Mouse (Mus musculus): ENCODE measurements around the gene Olfr875.
"Not testable (repeated sequence)": the region's sequence is repeated elsewhere in the genome, so short reads cannot be mapped to it uniquely, and the experiment has no call there.

Olfr875 gene

DNA sequence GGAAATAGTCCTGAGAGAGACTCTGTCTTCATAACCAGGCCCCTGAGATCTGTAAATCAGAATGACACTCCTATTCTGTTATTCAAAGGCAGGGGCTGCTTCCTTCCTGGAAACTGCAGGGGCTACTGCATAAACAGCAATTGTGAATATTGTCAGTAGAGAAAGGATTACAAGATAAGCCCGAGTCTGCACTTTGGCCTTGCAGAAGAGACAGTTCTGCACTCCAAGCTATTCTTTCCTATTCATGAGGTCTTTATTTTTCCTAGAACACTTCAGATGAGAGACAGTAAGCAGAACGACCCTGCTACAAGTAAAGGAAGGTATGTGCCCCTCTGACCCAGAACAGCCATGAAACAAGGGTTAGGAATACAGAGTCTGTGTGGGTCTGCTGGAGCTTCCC lies at the start of gene Olfr875:
Olfr875 (plus strand) TSS at position 99 of the 400 bp plus-strand sequence.
- DNase-seq (ENCODE audit: extremely low read depth, insufficient read length, low spot score): no peak

DNA sequence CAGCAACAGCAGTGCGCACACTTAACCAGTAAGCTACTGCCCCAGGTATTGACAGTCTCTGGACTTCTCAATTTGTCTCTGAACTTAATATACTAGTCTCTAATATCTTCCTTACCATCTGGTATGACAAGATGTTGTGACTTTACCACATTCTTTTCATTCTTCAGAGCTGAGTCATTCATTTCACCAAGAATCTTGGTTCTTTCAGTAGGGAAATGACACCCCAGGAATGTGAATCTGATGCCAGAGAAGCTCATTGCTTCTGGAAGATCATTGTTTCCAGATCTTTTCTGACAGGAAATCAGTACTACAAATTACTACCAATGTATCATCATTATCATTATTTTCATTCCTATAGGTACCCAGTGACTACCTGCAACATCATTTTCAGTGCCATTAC lies 37.3 kb upstream of the Olfr875 start:
- peak; percentile 40 for DNase-seq (ENCODE audit: extremely low read depth, insufficient read length, low spot score)

DNA sequence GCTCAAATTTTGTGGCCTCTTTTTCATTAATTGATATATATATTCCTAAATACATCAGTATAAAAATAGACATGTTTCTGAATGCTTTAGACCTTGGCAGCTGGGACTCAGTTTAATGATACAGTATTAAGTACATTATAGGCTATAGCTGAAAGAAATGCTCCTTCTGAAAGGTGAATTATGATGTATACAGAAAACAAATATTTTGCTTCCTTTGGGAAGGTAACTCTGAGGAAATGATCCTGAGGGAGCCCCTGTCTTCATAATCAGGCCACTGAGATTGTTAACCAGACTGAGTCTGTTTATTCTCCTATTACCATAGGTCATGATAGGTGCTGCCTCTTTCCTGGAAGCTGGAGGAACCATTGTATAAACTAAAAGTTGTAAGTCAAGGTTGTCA lies 26.9 kb upstream of the Olfr875 start, which contains the start of gene Olfr874:
Olfr874 (plus strand) TSS at position 301 of the 400 bp plus-strand sequence.
- DNase-seq (ENCODE audit: extremely low read depth, insufficient read length, low spot score): no peak

DNA sequence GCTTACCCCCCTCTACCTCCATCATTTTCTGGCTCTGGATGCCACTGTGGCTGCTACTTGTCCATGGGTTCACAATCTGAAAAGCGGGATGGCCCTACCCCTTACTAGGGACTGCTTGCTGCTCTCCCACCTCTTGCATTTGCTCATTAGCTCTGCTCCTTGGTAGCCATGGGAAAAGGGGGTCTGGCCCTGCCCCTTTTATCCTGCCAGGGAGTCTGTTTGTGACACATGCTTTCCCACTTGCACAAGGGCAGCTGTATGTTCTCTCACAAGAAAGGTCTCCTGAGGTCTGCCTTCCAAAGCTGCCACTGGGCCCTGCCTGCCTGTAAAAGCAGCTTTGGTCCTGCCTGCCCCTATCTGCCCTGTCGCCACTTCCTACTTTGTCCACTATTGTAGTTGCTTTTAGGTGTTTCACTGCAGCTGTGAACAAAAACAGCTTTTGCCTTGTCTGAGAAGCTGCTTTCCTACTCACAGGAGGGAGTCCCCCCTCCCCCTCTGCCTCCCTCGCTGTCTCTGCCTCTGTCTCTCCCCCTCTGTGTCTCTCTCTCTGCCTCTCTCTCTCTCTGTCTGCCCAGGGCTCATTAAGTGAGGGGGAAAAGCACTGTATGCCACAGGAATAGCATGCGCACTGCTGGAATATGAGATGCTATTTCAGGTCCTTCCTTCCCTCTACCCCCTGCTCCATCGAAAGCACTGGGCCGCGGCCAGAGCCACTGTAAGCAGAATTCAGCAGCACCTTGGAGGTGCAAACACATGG lies 21.2 kb upstream of the Olfr875 start:
- no peak for DNase-seq (ENCODE audit: extremely low read depth, insufficient read length, low spot score)

DNA sequence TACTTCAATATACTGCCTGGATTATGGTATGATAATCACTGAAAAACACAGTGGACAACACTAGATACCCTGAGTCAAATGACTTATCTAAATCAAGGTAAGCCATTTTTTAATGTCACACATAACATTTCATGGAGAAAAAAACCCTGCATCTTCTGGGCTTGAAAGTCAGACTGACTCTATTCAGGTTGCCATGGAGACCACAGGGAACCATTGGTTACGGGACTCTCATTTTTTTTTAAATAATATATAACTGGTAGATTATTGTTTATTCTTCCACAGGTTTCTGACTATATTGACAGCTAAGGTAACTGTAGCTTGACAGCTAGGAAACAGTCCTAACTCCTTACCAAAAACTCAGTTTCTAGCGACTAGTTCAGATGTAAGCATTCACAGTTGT lies 20.2 kb upstream of the Olfr875 start:
- DNase-seq (ENCODE audit: extremely low read depth, insufficient read length, low spot score): no peak

DNA sequence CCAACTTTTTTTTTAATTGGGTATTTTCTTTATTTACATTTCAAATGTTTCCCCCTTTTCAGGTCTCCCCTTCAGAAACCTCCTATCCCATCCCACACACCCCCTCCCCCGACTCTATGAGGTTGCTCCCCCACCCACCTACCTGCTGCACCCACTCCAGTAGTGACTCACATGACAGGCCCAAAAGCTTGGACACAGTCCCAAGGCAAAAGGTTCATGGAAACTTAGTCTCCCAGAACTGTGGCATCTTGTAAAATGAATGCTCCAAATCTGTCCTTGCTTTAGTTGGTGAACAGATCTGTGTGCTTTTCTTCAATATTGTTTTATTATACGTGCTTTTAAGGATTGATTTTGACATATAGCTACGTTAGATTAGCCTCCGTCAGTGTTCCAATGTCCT lies 19.7 kb upstream of the Olfr875 start:
- DNase-seq (ENCODE audit: extremely low read depth, insufficient read length, low spot score): no peak

DNA sequence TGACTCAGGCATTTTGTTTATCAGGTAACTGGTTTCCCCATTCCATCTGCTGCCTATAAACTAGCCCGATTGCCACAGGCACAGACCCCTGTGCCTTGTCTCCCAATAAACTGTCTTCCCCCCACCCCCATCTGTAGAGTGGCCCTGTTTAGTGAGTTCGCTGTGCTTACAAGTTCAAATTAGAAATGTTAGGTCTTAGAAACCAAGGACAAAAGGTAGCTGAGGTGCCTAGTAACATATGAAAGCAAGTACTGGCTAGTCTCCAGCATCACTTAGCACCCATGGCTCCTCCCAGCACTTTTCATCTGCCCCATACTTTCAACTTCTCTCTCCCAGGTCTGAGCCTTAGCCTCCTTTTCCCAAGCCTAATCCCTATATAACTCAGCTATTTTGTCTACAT lies 9.9 kb upstream of the Olfr875 start:
- no peak for DNase-seq (ENCODE audit: extremely low read depth, insufficient read length, low spot score)

DNA sequence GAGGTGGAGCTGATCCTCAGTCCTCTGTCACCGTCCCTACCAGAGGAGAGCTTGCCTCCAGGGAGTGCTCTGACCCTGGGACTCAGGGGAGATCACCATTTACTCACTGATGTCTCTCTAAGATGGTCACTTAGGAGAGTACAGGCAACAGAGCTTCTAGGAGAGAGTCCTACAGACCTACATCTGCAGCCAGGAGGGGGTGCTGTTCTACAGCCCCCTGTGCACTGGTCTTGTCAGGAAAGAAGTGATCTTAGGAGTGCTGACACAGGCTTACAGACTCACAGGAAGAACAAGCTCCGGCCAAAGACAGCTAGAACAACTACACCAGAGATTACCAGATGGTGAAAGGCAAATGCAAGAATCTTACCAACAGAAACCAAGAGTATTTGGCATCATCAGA lies 9.1 kb upstream of the Olfr875 start:
- DNase-seq (ENCODE audit: extremely low read depth, insufficient read length, low spot score): no peak

DNA sequence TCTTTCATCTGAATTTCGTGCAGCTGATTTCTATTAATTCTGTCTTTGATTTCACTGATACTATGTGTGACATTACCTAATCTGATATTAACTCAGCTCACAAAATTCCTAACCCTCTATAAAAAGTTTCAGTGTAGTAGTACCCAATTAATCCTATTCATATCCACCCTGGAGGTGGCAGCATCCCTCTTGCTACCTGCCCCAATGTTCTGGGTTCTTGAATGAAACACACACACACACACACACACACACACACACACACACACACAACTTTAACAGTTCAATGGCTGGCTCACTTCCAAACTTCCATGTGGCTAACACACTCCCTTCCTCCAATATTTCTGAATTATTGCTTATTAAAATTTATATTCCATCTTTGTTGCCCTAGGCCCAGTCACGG lies 996 bp upstream of the Olfr875 start:
- DNase-seq (ENCODE audit: extremely low read depth, insufficient read length, low spot score): no peak

DNA sequence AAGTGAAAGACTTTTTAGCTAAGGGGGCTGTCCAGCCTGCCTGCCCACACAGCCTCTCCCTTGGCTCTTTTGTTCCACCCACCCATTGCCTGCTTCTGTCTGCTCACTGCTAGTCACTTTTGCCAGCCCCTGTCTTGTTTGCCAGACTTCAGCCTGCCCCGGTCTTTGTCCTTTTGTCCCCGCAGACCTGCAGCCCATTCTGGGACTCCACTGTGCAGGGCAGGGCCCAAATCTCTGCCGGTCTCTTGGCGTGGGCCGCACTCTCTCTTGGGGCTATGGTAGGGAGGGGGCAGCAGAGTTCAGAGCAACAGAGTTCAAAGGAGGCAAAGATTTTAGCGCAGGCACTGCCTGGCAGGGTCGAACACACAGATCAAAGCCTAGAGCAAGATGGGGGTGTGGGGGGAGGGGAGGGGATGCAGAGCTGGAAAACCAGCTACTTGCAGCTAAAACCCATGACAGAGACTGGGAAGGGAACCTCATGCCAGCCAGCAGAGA lies 11.2 kb downstream of the Olfr875 start:
- DNase-seq (ENCODE audit: extremely low read depth, insufficient read length, low spot score): no peak

DNA sequence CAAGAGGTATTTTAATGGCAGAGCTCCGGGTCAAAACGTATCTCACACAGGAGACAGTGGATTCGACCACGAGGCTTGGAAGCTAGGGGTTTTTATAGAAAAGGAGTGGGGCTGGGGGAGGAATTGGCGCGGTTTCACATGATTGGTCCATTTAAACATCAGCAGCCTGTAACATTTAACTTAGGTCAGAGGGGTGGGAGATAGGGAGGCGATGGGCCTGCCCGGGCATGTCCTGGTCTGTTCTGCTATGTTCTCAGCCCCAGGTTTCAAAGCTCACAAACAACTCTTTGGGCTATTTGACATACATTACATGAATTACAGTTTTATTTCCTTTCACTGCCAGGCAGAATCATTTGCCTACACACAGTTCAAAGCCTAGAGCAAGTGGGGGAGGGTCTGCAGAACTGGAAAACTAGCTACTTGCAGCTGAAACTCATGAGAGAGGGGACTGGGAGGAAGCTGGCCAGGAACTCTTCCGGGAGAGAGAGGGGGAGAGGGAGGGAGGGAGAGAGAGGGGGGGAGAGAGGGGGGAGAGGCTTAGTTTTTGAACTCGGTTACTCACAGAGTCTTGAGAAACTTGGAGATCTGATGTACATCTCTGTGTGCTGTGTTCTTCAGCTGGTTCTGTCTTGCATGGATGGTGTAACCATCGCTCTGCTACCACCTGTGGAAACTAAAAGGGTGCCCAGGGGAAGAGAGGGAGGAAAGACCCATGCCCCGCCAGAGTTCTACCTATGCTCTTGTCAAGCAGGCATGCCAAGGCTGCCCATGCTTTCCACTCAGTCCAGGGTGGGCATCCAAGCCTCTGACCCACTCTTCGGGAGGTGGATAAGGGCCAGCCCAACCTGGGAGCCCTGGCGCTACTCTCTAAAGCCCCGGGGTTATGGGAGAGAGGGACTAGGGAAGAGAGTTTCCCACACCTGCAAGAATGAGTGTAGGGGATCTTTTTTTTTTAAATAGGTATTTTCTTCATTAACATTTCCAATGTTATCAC lies 12.0 kb downstream of the Olfr875 start:
- DNase-seq (ENCODE audit: extremely low read depth, insufficient read length, low spot score): not testable (repeated sequence)

DNA sequence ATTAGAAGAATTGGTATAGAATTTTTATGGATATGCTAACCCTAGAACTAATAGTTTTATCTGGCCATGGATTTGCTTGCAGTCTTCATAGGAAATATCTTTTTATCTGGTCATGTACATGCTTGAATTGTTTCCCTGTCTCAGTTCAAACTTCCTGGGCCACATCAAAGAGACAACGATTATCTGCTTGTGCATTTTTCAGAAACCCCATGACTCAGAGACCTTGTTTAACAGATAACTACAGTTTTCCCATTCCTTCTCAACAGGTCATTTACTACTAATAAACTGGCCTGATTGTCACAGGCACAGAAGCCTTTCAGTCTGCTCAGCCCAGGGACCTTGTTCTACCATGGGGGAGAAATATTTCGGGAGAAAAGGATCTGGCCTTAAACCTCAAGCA lies 14.8 kb downstream of the Olfr875 start:
- DNase-seq (ENCODE audit: extremely low read depth, insufficient read length, low spot score): no peak

DNA sequence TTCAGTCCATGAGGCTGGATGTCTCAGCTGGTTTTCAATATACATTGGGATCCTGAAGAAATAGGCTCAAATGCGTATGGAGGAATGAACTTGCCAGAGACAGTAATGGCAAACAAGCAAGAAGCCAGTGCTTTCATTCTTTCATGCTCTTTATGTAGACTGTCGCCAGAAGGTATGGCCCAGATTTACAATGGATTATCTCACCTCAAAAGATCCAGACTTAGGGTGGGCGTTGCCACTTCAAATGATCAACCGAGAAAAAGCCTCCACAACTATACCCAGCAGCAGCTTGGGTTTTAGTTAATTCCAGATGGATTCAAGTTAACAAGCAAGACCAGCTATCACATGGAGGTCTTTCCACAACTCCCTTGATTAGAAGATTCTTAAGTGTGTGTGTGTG lies 30.4 kb downstream of the Olfr875 start:
- no peak for DNase-seq (ENCODE audit: extremely low read depth, insufficient read length, low spot score)

DNA sequence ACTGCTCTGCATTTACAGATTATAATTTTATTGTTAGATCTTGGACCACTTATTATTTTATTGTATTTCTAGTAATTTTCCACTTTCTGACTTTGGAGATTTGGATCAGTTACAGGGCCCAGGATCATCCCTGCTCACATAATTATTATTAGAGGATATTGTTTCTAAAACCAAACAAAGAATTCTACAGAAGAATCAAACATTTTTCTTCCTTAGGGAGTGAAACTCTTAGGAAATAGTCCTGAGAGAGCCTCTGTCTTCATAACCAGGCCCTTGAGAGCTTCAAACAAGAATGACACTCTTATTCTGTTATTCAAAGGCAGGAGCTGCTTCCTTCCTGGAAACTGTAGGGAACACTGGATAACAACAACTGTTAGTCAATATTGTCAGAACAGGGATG lies 31.1 kb downstream of the Olfr875 start, which contains the start of gene Olfr876:
Olfr876 (plus strand) TSS at position 301 of the 400 bp plus-strand sequence.
- no peak for DNase-seq (ENCODE audit: extremely low read depth, insufficient read length, low spot score)

DNA sequence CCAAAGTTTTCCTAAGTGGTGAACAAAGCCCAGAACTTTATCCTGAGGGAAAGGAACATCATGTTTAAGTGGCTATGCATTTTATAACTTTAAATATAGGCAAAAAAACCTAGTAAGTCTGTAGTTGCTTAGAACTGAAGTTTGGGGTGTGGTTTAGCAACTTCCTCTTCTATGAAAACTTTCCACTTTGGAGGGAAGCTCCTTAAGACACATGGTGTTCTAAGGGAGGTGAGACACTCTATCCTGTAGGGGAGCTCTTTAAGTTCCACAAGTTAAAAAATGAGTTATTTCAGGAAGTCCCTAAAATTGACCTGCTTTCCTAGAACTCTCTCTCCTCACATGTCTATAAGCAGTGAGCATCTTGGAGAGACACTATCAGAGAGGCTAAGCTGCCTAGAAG lies 35.6 kb downstream of the Olfr875 start:
- no peak for DNase-seq (ENCODE audit: extremely low read depth, insufficient read length, low spot score)

DNA sequence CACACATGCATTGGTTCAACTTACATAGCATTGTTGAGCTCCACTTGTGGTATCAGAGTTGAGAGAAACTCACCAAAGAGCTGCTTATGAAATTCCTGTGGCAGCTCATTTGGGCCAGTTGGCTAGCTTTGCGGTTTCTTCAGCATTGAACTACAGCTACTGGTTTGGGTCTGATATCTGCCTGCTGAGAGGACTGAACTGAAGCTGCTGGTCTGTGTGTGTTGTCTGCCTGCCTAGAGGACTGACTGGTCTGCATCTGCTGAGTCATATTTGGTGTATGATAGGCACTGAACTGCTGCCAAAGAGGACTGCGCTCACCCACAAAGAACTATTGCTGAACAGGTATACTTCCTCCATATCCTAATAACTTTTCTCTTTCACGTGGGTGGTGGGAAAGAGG lies 36.8 kb downstream of the Olfr875 start:
- DNase-seq (ENCODE audit: extremely low read depth, insufficient read length, low spot score): peak; percentile 10

DNA sequence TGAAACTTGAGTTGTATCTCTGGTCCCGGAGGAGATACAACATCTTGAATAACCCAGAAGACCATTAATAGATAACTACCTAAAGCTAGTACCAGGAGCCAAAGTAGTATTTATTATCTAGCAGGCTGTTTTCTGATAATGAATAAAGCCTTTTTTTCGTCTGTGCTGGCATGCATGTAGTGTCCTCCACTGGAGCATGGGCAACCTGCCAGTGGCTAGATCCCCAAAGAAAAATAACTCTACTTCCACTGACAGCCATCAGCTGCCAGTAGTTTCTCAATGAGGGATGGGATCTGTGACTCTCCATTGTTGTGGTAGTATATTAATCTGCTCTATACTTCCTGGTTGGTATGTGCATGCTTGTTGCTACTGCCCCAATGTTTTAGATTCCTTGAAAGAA lies 37.3 kb downstream of the Olfr875 start:
- no peak for DNase-seq (ENCODE audit: extremely low read depth, insufficient read length, low spot score)

DNA sequence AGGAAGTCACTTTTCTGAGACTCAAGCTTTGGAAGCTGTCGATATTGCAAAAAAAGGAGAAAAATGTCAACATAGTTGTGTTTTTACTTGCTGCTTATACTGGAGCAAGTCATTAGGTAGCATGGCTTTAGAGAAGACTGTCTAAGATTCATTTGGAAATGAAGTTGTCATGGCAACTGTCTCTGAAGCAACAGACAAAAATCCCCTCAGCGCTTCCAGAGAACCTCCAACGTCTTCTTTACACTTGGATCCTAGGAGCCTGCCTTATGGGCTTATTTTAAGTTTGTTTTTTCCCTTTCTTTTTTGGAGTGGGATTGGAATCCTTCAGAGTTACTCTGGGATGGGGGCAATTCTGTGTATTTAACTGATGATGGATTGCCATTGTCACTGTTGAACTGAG lies 43.0 kb downstream of the Olfr875 start:
- no peak for DNase-seq (ENCODE audit: extremely low read depth, insufficient read length, low spot score)
